Mouse (Mus musculus) liver, embryonic 14.5 days (tissue): ENCODE measurements around the gene Smarcc2. TPM values are rescaled to one million over a fixed set of nuclear protein-coding genes. Genes with fewer than 3 reads are reported as not detected.

Experiments
- ATAC-seq: fragments of 200-750 bp; cut with Nextera tagmentation; 2 replicates; pipeline ENCODE4 v1.8.0; 2017; ENCODE audit warnings: moderate number of reproducible peaks, mild to moderate bottlenecking, moderate library complexity; ENCODE audit not compliant: insufficient read depth
- DNase-seq, 3 experiments: peaks; one replicate each; pipeline ENCODE4 v3.0.0-alpha.2; 2012 to 2013; ENCODE audit warnings: low read depth in 3 of 3, low spot score in 3 of 3
- H3K27ac ChIP-seq: fragments of 300-500 bp; sonication (generic); 2 replicates; pipeline ENCODE4 v1.5.1; 2014; ENCODE audit warnings: moderate library complexity, mild to moderate bottlenecking, control low read depth, inconsistent platforms
- H3K27me3 ChIP-seq: fragments of 300-500 bp; sonication (generic); 2 replicates; pipeline ENCODE4 v1.6.1; 2014; ENCODE audit warnings: mild to moderate bottlenecking, low read length, moderate library complexity; ENCODE audit not compliant: control insufficient read depth, insufficient read depth
- H3K36me3 ChIP-seq: fragments of 300-500 bp; sonication (generic); replicated peaks from 2 replicates; pipeline ENCODE4 v1.6.1; 2014; ENCODE audit warnings: low read depth; ENCODE audit not compliant: control insufficient read depth, insufficient read depth
- H3K4me1 ChIP-seq, 2 experiments: fragments of 200-500 bp in 1 of 2; fragments of 300-500 bp in 1 of 2; sonication (generic) in 1 of 2; replicated peaks; 2 replicates each; pipeline ENCODE4 v1.6.1; 2012 to 2014; ENCODE audit warnings: antibody characterized with exemption in 1 of 2, inconsistent platforms in 1 of 2, low read length in 1 of 2; ENCODE audit not compliant: control insufficient read depth in 2 of 2, insufficient read depth in 2 of 2
- H3K4me2 ChIP-seq: fragments of 300-500 bp; sonication (generic); 2 replicates; pipeline ENCODE4 v1.6.1; 2014; ENCODE audit warnings: low read depth, mild to moderate bottlenecking, control low read depth, moderate library complexity
- H3K4me3 ChIP-seq, 2 experiments: fragments of 200-500 bp in 1 of 2; fragments of 300-500 bp in 1 of 2; sonication (generic) in 1 of 2; 2 replicates each; pipeline ENCODE4 v1.5.1; 2012 to 2014; ENCODE audit warnings: low read depth in 2 of 2, low read length in 2 of 2, mild to moderate bottlenecking in 2 of 2, control low read depth in 1 of 2, inconsistent platforms in 1 of 2, moderate library complexity in 1 of 2; ENCODE audit not compliant: insufficient read depth in 1 of 2
- H3K9ac ChIP-seq: fragments of 300-500 bp; sonication (generic); replicated peaks from 2 replicates; pipeline ENCODE4 v1.6.1; 2014; ENCODE audit warnings: mild to moderate bottlenecking, control low read depth, moderate library complexity
- H3K9me3 ChIP-seq: fragments of 300-500 bp; sonication (generic); 2 replicates; pipeline ENCODE4 v1.6.1; 2016; ENCODE audit warnings: low read length, mixed read lengths; ENCODE audit not compliant: control insufficient read depth
- CTCF ChIP-seq: IDR thresholded peaks from 2 replicates; pipeline ENCODE4 v1.5.1; 2016; ENCODE audit warnings: antibody characterized with exemption, low read depth, control low read depth
- EP300 ChIP-seq: IDR thresholded peaks from 2 replicates; pipeline ENCODE4 v1.6.1; 2016; ENCODE audit warnings: antibody characterized with exemption, low read depth
- WGBS: fragments of 180-500 bp; shearing (Covaris S2); extraction: QIAGEN DNeasy Blood & Tissue Kit; methylation state at CpG from one replicate; pipeline ENCODE4 v1.1.7; 2014; ENCODE audit not compliant: insufficient replicate concordance; 5-methylcytosine and 5-hydroxymethylcytosine counted together
- polyA plus RNA-seq, 2 experiments: library from polyadenylated mRNA; depleted of rRNA in 1 of 2; stranded (reverse) in 1 of 2; unstranded in 1 of 2; fragments of >200 nt; fragmentation: Nextera tagmentation in 1 of 2; extraction: Ambion mirVana in 1 of 2; gene quantifications; 2 replicates each; pipeline versions ENCODE4 v1.2.1 to v1.2.3; 2012 to 2014

Gene Smarcc2
- polyA plus RNA-seq, 2 experiments = 27.7 to 29.8 TPM

- Histone ChIP-seq H3K4me1 (no peaks in the 10 kb centered on the region), H3K36me3 (peaks cover 12% of the 10 kb centered on the region), H3K27ac (no peak overlapping the region), H3K9ac (no peak overlapping the region), H3K4me3 (no peak overlapping the region), H3K9me3 (no peaks in the 10 kb centered on the region), H3K27me3 (no peaks in the 10 kb centered on the region), H3K4me2 (no peak overlapping the region)
- no peak for ATAC-seq
- no peak for DNase-seq
- TF ChIP-seq EP300 = no peak
- TF ChIP-seq CTCF = peak; percentile 50
- WGBS = 59% methylated on average over 10 of the region's 10 CpGs
Measured at GRCm38 (mm10) chr10:128440407-128440806, 18.6 kb upstream of the Smarcc2 start.

- ATAC-seq = no peak
- H3K27ac ChIP-seq = no peak overlapping the region
- no peak overlapping the region for H3K4me3 ChIP-seq
- 76% methylated on average over 10 of the region's 10 CpGs for WGBS
- peak in 2 of 3 experiments; percentile 36 to 52 for DNase-seq
- H3K27me3 ChIP-seq = no peaks in the 10 kb centered on the region
- no peak overlapping the region for H3K4me2 ChIP-seq
- no peak overlapping the region for H3K9ac ChIP-seq
- no peaks in the 10 kb centered on the region for H3K4me1 ChIP-seq
- no peaks in the 10 kb centered on the region for H3K9me3 ChIP-seq
- TF ChIP-seq CTCF (no peak), EP300 (no peak)
- peaks cover 9% of the 10 kb centered on the region for H3K36me3 ChIP-seq
Measured at GRCm38 (mm10) chr10:128441324-128442119, 17.5 kb upstream of the Smarcc2 start.

GRCm38 (mm10) chr10:128442718-128443117, 16.3 kb upstream of the Smarcc2 start:
- 82% methylated on average over 1 of the region's 1 CpGs for WGBS
- H3K9me3 ChIP-seq = no peaks in the 10 kb centered on the region
- no peak overlapping the region for H3K4me2 ChIP-seq
- no peaks in the 10 kb centered on the region for H3K27me3 ChIP-seq
- no peaks in the 10 kb centered on the region for H3K4me1 ChIP-seq
- H3K4me3 ChIP-seq = no peak overlapping the region
- TF ChIP-seq CTCF (no peak), EP300 (no peak)
- H3K36me3 ChIP-seq = no peaks in the 10 kb centered on the region
- H3K27ac ChIP-seq = no peak overlapping the region
- ATAC-seq (no peak), DNase-seq (no peak)
- H3K9ac ChIP-seq = no peak overlapping the region

GRCm38 (mm10) chr10:128444354-128444753, 14.7 kb upstream of the Smarcc2 start:
- no peaks in the 10 kb centered on the region for H3K27me3 ChIP-seq
- DNase-seq (no peak), ATAC-seq (no peak)
- no peak overlapping the region for H3K9ac ChIP-seq
- H3K4me3 ChIP-seq = no peak overlapping the region
- H3K4me1 ChIP-seq = no peaks in the 10 kb centered on the region
- 49% methylated on average over 6 of the region's 6 CpGs for WGBS
- no peaks in the 10 kb centered on the region for H3K9me3 ChIP-seq
- H3K27ac ChIP-seq = no peak overlapping the region
- TF ChIP-seq CTCF = no peak
- TF ChIP-seq EP300 = no peak
- no peak overlapping the region for H3K4me2 ChIP-seq
- H3K36me3 ChIP-seq = no peaks in the 10 kb centered on the region

- Histone ChIP-seq H3K9ac (no peak overlapping the region), H3K4me3 (no peak overlapping the region), H3K4me2 (no peak overlapping the region), H3K27me3 (no peaks in the 10 kb centered on the region), H3K9me3 (no peaks in the 10 kb centered on the region), H3K36me3 (no peaks in the 10 kb centered on the region), H3K27ac (no peak overlapping the region), H3K4me1 (no peaks in the 10 kb centered on the region)
- DNase-seq = no peak
- ATAC-seq = no peak
- TF ChIP-seq CTCF (no peak), EP300 (no peak)
- 19% methylated on average over 4 of the region's 4 CpGs for WGBS
Measured at GRCm38 (mm10) chr10:128445407-128445806, 13.6 kb upstream of the Smarcc2 start.
